Mouse (Mus musculus): ENCODE data around the gene Pla2g5. TPM values are rescaled to one million over a fixed set of nuclear protein-coding genes. Genes with fewer than 3 reads are reported as not detected.

The Pla2g5 gene
- polyA plus RNA-seq, 1 experiment from 2014 or later: 0.32 TPM

DNA sequence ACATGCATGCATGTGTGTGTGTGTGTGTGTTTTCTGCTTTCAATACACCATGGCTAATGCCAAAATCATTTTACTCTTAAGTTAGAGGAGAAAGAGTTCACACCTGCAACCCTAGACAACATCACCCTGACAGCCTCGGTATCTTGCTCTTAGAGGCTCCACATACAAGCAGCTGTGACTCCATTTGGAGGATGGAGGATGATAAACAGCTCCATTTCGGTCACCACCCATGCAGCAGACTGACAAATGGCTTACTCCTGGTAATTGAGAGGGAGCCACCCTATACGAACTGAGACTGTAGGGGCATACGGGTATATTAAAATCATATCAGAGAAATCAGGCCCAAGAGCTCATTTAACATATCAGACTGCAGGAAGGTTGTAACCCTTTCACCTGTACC is 74.9 kb downstream of the Pla2g5 start:
- Histone ChIP-seq H3K36me3 (ENCODE audit: control insufficient read depth, insufficient read depth, low read length) (no peaks in the 10 kb centered on the region), H3K9ac (replicated peaks; ENCODE audit: low read depth, low read length) (no peak overlapping the region), H3K27ac (ENCODE audit: low read length) (no peak overlapping the region), H3K9me3 (ENCODE audit: control insufficient read depth, low read depth, low read length) (no peaks in the 10 kb centered on the region), H3K27me3 (ENCODE audit: control insufficient read depth, insufficient read depth, low read length) (no peaks in the 10 kb centered on the region), H3K4me1 (ENCODE audit: control insufficient read depth, insufficient read depth, low read length) (peaks cover 13% of the 10 kb centered on the region; the same call in 1 of the 2 replicates), H3K4me3 (ENCODE audit: low read depth, low read length) (no peak overlapping the region), H3K4me2 (replicated peaks; ENCODE audit: low read depth, low read length) (no peak overlapping the region)
- 66% methylated on average over 4 of the region's 4 CpGs for WGBS
- no peak for ATAC-seq (ENCODE audit: insufficient number of reproducible peaks, insufficient read depth, low FRiP score, low read depth)

DNA sequence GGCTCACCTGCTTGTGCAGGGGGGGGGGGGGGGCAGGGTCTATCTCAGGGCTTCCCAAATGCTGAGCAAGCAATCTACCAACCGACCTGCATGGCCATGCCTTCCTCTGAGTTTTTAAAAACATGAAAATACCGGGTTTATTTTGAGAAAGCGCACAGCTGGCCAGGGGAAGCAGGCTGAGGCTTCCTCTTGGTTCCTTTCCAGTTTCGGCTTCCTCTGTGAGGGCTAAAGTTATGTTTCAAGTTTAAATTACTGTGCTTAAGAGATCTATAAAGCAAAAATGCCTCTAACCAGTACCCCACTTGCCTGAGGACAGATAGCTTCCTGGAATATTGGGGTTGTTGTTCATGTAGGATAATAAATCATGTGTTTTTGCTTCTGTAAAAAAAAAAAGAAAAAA is 77.1 kb downstream of the Pla2g5 start:
- ATAC-seq (ENCODE audit: insufficient number of reproducible peaks, insufficient read depth, low FRiP score, low read depth): no peak
- Histone ChIP-seq H3K9ac (replicated peaks; ENCODE audit: low read depth, low read length) (no peak overlapping the region), H3K9me3 (ENCODE audit: control insufficient read depth, low read depth, low read length) (no peaks in the 10 kb centered on the region), H3K27me3 (ENCODE audit: control insufficient read depth, insufficient read depth, low read length) (no peaks in the 10 kb centered on the region), H3K4me1 (ENCODE audit: control insufficient read depth, insufficient read depth, low read length) (0 out of 2 replicates have a peak, but pooled peaks cover 3% of the 10 kb centered on the region), H3K4me2 (replicated peaks; ENCODE audit: low read depth, low read length) (no peak overlapping the region), H3K36me3 (ENCODE audit: control insufficient read depth, insufficient read depth, low read length) (no peaks in the 10 kb centered on the region), H3K4me3 (ENCODE audit: low read depth, low read length) (no peak overlapping the region), H3K27ac (ENCODE audit: low read length) (no peak overlapping the region)
- 53% methylated on average over 4 of the region's 4 CpGs for whole genome bisulfite sequencing

DNA sequence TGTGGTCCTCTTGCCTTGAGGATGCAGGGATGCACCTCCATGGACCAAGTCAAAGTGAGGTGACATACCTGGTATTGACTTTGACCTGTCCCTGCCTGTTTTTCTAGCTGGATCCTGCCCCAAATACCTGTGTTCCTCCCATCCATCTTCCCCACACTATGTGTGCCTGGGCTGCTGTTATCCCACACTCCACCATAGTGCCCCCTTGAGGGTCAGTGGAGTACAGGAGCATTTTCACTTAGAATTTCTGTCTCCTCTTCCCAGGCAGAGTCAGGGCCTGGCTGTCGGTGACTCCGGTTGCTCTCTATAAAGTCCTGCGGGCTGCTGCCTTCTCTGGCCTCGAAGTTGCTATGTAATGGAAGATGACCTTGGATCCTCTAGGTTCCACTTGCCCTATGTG is 77.6 kb downstream of the Pla2g5 start:
- Histone ChIP-seq H3K36me3 (ENCODE audit: control insufficient read depth, insufficient read depth, low read length) (no peaks in the 10 kb centered on the region), H3K4me2 (replicated peaks; ENCODE audit: low read depth, low read length) (no peak overlapping the region), H3K9ac (replicated peaks; ENCODE audit: low read depth, low read length) (no peak overlapping the region), H3K4me1 (ENCODE audit: control insufficient read depth, insufficient read depth, low read length) (0 out of 2 replicates have a peak, but pooled peaks cover 3% of the 10 kb centered on the region), H3K9me3 (ENCODE audit: control insufficient read depth, low read depth, low read length) (no peaks in the 10 kb centered on the region), H3K27ac (ENCODE audit: low read length) (no peak overlapping the region), H3K27me3 (ENCODE audit: control insufficient read depth, insufficient read depth, low read length) (no peaks in the 10 kb centered on the region), H3K4me3 (ENCODE audit: low read depth, low read length) (no peak overlapping the region)
- WGBS: 59% methylated on average over 4 of the region's 4 CpGs
- ATAC-seq (ENCODE audit: insufficient number of reproducible peaks, insufficient read depth, low FRiP score, low read depth): no peak

DNA sequence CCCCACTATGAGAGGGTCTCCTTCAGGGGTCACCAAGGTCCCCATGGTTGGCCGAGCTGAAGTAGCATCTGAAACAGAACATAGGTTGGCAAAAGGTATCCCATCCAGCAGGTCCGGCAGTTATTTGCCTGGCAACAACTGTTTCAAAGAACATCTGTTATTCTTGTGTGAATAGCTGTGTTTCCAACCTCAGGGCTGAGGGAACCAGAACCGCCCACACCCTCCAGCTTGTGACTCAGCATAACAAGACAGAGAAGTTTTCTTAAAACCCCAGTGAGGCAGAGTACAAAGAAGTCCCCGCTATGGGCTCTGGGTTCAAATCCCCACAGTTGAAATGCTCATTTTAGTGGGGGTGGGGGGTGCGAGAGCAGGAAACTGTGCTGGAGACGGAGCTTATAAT is 81.2 kb downstream of the Pla2g5 start:
- Histone ChIP-seq H3K9ac (replicated peaks; ENCODE audit: low read depth, low read length) (no peak overlapping the region), H3K4me2 (replicated peaks; ENCODE audit: low read depth, low read length) (no peak overlapping the region)
- 78% methylated on average over 6 of the region's 6 CpGs for WGBS

DNA sequence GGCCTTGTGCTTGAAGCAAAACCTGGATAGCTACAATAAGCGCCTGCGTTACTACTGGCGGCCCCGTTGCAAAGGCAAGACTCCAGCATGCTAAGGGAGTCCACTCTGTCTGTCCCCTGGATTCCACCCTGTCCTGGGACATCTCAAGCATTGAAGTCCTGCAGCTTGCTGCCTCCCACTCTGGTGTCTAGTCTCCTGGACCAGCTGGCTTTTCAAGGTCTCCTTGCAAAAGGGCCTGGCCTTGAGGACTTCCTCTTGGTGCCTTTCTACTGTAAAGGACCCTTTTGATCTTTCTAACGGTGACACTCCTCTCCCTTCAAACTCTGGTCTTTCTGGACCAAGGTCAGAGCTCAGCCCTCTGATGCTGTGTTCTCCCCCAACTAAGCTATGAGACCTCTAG is 83.0 kb downstream of the Pla2g5 start:
- Histone ChIP-seq H3K27me3 (ENCODE audit: control insufficient read depth, insufficient read depth, low read length) (no peaks in the 10 kb centered on the region), H3K4me3 (ENCODE audit: low read depth, low read length) (no peak overlapping the region), H3K9me3 (ENCODE audit: control insufficient read depth, low read depth, low read length) (no peaks in the 10 kb centered on the region), H3K36me3 (ENCODE audit: control insufficient read depth, insufficient read depth, low read length) (no peaks in the 10 kb centered on the region), H3K9ac (replicated peaks; ENCODE audit: low read depth, low read length) (no peak overlapping the region), H3K4me2 (replicated peaks; ENCODE audit: low read depth, low read length) (no peak overlapping the region), H3K27ac (ENCODE audit: low read length) (no peak overlapping the region), H3K4me1 (ENCODE audit: control insufficient read depth, insufficient read depth, low read length) (0 out of 2 replicates have a peak, but pooled peaks cover 3% of the 10 kb centered on the region)
- WGBS: 77% methylated on average over 5 of the region's 5 CpGs
- ATAC-seq (ENCODE audit: insufficient number of reproducible peaks, insufficient read depth, low FRiP score, low read depth): no peak

More for the DNA sequence above, 81.2 kb downstream of the Pla2g5 start:
- Histone ChIP-seq H3K9me3 (ENCODE audit: control insufficient read depth, low read depth, low read length) (no peaks in the 10 kb centered on the region), H3K4me1 (ENCODE audit: control insufficient read depth, insufficient read depth, low read length) (0 out of 2 replicates have a peak, but pooled peaks cover 6% of the 10 kb centered on the region), H3K27me3 (ENCODE audit: control insufficient read depth, insufficient read depth, low read length) (no peaks in the 10 kb centered on the region), H3K4me3 (ENCODE audit: low read depth, low read length) (no peak overlapping the region), H3K27ac (ENCODE audit: low read length) (no peak overlapping the region), H3K36me3 (ENCODE audit: control insufficient read depth, insufficient read depth, low read length) (no peaks in the 10 kb centered on the region)
- ATAC-seq (ENCODE audit: insufficient number of reproducible peaks, insufficient read depth, low FRiP score, low read depth): no peak

DNA sequence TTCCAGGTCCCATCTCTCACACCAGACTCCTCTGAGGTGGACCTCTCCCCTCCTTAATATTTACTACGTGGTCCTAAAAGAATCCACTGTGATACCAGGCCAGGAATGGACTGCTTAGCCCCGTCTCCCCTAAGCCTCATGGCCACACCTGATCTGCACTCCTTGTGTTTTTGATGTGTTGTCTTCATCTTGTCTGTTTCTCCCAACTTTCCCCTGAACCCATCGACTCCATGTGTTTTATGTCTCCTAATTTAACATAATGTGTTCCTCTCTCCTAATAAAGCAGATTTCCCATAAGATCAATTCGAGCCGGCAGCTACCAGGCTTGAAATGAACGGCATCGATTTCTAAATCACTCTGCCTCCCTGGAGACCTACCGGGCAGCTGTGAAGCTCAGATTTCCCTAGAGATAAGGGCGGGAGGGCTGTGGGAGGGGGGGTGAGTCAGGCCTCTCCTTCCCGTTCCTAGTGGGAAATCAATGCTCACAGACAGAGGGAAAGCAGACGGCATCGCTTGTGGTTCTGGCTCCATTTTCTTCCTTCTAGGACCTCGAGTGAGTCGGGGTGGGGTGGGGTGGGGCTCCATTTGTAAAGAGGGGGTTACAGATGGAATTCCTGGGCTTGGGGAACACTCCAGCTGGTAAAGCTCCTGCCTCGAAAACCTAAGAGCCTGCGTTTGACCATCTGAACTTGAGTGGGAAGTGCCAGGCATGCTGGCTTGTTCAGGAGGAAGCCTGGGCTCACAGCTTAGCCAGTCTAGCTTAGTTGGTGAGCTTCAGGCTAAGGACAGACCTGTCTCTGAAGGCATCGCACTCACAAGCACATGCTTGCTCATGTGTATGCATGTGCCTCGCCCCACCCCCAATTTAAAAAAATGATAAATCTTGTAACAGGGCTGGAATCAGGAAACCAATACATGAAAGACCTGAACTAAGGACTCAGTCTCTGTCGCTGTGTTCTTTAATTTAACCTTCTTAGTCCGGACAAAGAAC is 85.6 kb downstream of the Pla2g5 start:
- WGBS: 31% methylated on average over 20 of the region's 20 CpGs
- 0 out of 2 replicates have a peak, but pooled peaks cover 3% of the 10 kb centered on the region for H3K4me1 ChIP-seq (ENCODE audit: control insufficient read depth, insufficient read depth, low read length)

DNA sequence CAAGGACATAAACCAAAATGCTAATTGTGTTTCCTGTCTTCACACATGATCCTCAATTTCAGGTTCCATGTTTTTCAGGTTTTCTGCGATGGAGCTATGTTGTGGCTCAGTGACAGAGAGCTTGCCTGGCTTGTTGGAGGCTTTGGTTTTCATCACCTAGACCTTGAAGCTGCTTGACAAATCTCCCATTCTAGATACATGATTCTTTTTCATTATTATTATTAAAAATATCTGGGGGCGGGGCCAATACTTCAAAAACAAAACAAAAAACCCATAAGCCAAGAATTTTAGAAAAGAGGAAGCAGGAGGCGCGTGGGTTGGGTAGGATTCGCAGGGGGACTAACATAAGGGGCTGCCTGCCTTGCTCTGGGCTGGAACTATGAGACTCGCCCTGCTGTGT is 87.8 kb downstream of the Pla2g5 start, which contains the start of gene Pla2g2d:
Gene Pla2g2d, plus strand, starts transcription at position 301 of the 400 bp plus-strand sequence.
- 0 out of 2 replicates have a peak, but pooled peaks cover 3% of the 10 kb centered on the region for H3K4me1 ChIP-seq (ENCODE audit: control insufficient read depth, insufficient read depth, low read length)
- H3K4me3 ChIP-seq (ENCODE audit: low read depth, low read length): no peak within 1 kb of the TSS
- H3K4me2 ChIP-seq (replicated peaks; ENCODE audit: low read depth, low read length): no peak within 1 kb of the TSS
- H3K9ac ChIP-seq (replicated peaks; ENCODE audit: low read depth, low read length): no peak within 1 kb of the TSS
- no peaks in the 10 kb centered on the region for H3K36me3 ChIP-seq (ENCODE audit: control insufficient read depth, insufficient read depth, low read length)
- WGBS: 83% methylated on average over 6 of the region's 6 CpGs
- no peaks in the 10 kb centered on the region for H3K9me3 ChIP-seq (ENCODE audit: control insufficient read depth, low read depth, low read length)
- no peak within 1 kb of the TSS for H3K27ac ChIP-seq (ENCODE audit: low read length)
- H3K27me3 ChIP-seq (ENCODE audit: control insufficient read depth, insufficient read depth, low read length): no peaks in the 10 kb centered on the region
- ATAC-seq (ENCODE audit: insufficient number of reproducible peaks, insufficient read depth, low FRiP score, low read depth): no peak

More for the DNA sequence above, 85.6 kb downstream of the Pla2g5 start:
- Histone ChIP-seq H3K4me2 (replicated peaks; ENCODE audit: low read depth, low read length) (no peak overlapping the region), H3K9me3 (ENCODE audit: control insufficient read depth, low read depth, low read length) (no peaks in the 10 kb centered on the region), H3K9ac (replicated peaks; ENCODE audit: low read depth, low read length) (no peak overlapping the region), H3K27me3 (ENCODE audit: control insufficient read depth, insufficient read depth, low read length) (no peaks in the 10 kb centered on the region), H3K27ac (ENCODE audit: low read length) (no peak overlapping the region), H3K36me3 (ENCODE audit: control insufficient read depth, insufficient read depth, low read length) (no peaks in the 10 kb centered on the region), H3K4me3 (ENCODE audit: low read depth, low read length) (no peak overlapping the region)
- no peak for ATAC-seq (ENCODE audit: insufficient number of reproducible peaks, insufficient read depth, low FRiP score, low read depth)

DNA sequence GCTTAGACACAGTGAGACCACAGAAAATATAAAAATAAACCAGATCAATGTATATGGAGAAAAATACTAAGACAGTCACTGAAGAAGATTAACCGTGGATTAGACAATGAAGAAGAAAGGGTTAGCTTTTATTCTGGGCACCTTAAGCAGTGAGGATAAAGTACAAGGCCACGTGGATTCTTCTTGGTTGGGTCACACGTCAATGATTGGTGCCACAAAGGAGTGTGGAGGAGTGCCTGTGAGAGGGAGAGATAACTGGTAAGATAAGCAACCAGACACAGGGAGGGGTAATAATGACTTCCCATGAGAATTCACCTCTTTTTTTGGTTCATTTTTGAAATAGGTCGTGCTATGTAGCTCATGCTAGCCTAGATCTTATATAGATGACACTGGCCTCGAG is 90.9 kb downstream of the Pla2g5 start:
- no peaks in the 10 kb centered on the region for H3K27me3 ChIP-seq (ENCODE audit: control insufficient read depth, insufficient read depth, low read length)
- 84% methylated on average over 5 of the region's 5 CpGs for WGBS
- H3K36me3 ChIP-seq (ENCODE audit: control insufficient read depth, insufficient read depth, low read length): no peaks in the 10 kb centered on the region
- no peaks in the 10 kb centered on the region for H3K9me3 ChIP-seq (ENCODE audit: control insufficient read depth, low read depth, low read length)
- H3K4me1 ChIP-seq (ENCODE audit: control insufficient read depth, insufficient read depth, low read length): no peaks in the 10 kb centered on the region
- ATAC-seq (ENCODE audit: insufficient number of reproducible peaks, insufficient read depth, low FRiP score, low read depth): no peak
- H3K4me3 ChIP-seq (ENCODE audit: low read depth, low read length): no peak overlapping the region
- H3K4me2 ChIP-seq (replicated peaks; ENCODE audit: low read depth, low read length): no peak overlapping the region
- H3K27ac ChIP-seq (ENCODE audit: low read length): no peak overlapping the region
- H3K9ac ChIP-seq (replicated peaks; ENCODE audit: low read depth, low read length): no peak overlapping the region

All from stomach, embryonic 14.5 days (tissue).